Mouse (Mus musculus) lung, embryonic 14.5 days (tissue): ENCODE measurements at regions not wholly inside any gene's neighbourhood (a gene's known extent, or its start where the extent isn't known, plus 50 kb on each side); places are given as distances from the start of the nearest gene placed in this dataset.

Source experiments
- ATAC-seq: fragments of 200-750 bp; cut with Nextera tagmentation; 2 replicates; pipeline ENCODE4 v1.8.0; 2017; ENCODE audit warnings: mild to moderate bottlenecking, moderate TSS enrichment, moderate library complexity; ENCODE audit not compliant: insufficient read depth
- DNase-seq: peaks from one replicate; pipeline ENCODE4 v3.0.0-alpha.2; 2015
- H3K27ac ChIP-seq: fragments of 300-500 bp; sonication (generic); 2 replicates; pipeline ENCODE4 v1.5.1; 2014; ENCODE audit warnings: low read depth, mild to moderate bottlenecking, moderate library complexity
- H3K27me3 ChIP-seq: fragments of 300-500 bp; sonication (generic); 2 replicates; pipeline ENCODE4 v1.6.1; 2014; ENCODE audit warnings: low read length, control low read depth; ENCODE audit not compliant: insufficient read depth
- H3K36me3 ChIP-seq: fragments of 300-500 bp; sonication (generic); 2 replicates; pipeline ENCODE4 v1.6.1; 2014; ENCODE audit warnings: control low read depth; ENCODE audit not compliant: insufficient read depth
- H3K4me1 ChIP-seq: fragments of 300-500 bp; sonication (generic); 2 replicates; pipeline ENCODE4 v1.6.1; 2014; ENCODE audit warnings: antibody characterized with exemption, control low read depth; ENCODE audit not compliant: insufficient read depth
- H3K4me2 ChIP-seq: fragments of 300-500 bp; sonication (generic); 2 replicates; pipeline ENCODE4 v1.6.1; 2014; ENCODE audit warnings: mild to moderate bottlenecking
- H3K4me3 ChIP-seq: fragments of 300-500 bp; sonication (generic); 2 replicates; pipeline ENCODE4 v1.5.1; 2014; ENCODE audit warnings: low read depth, low read length
- H3K9ac ChIP-seq: fragments of 300-500 bp; sonication (generic); 2 replicates; pipeline ENCODE4 v1.6.1; 2014
- H3K9me3 ChIP-seq: fragments of 300-500 bp; sonication (generic); 2 replicates; pipeline ENCODE4 v1.6.1; 2016; ENCODE audit warnings: low read depth, low read length, control low read depth
- CTCF ChIP-seq: IDR thresholded peaks from 2 replicates; pipeline ENCODE4 v1.5.1; 2016; ENCODE audit warnings: antibody characterized with exemption, low read depth
- WGBS: fragments of 180-500 bp; shearing (Covaris S2); extraction: QIAGEN DNeasy Blood & Tissue Kit; methylation state at CpG from one replicate; pipeline ENCODE4 v1.1.7; 2014; 5-methylcytosine and 5-hydroxymethylcytosine counted together

GRCm38 (mm10) chr9:78856981-78857380 is 241.6 kb downstream of the Cd109 start:
- ATAC-seq (no peak), DNase-seq (peak; percentile 55)
- no peaks in the 10 kb centered on the region for H3K9me3 ChIP-seq
- no peaks in the 10 kb centered on the region for H3K4me1 ChIP-seq
- no peaks in the 10 kb centered on the region for H3K27me3 ChIP-seq
- no peak overlapping the region for H3K9ac ChIP-seq
- no peak overlapping the region for H3K27ac ChIP-seq
- no peaks in the 10 kb centered on the region for H3K36me3 ChIP-seq
- H3K4me3 ChIP-seq: no peak overlapping the region
- no peak overlapping the region for H3K4me2 ChIP-seq
- TF ChIP-seq CTCF: no peak
- WGBS: 72% methylated on average over 1 of the region's 1 CpGs

DNA sequence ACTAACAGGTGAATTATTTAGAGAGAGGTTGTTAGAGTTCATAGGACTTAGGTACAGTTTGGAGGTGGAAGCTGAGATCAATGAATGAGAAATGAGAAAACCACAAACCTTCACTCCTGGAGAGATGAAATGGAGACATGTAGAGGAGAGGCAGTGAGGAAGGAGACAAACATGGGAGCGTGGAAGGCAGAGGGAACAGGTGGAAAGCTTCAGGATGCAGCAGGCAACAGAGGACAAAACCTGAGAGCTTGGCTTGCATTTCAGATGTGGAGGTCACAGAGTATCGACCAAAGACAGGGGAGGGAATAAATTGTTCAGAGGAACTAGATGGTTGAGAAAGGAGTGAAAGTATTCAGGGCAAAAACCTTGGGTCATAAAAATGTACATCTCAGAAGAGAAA is 244.6 kb downstream of the Cd109 start:
- ATAC-seq (no peak), DNase-seq (no peak)
- H3K27ac ChIP-seq: no peak overlapping the region
- no peaks in the 10 kb centered on the region for H3K27me3 ChIP-seq
- no peak for TF ChIP-seq CTCF
- H3K4me3 ChIP-seq: no peak overlapping the region
- no peaks in the 10 kb centered on the region for H3K4me1 ChIP-seq
- no peak overlapping the region for H3K9ac ChIP-seq
- no peak overlapping the region for H3K4me2 ChIP-seq
- WGBS: 49% methylated on average over 2 of the region's 2 CpGs
- no peaks in the 10 kb centered on the region for H3K9me3 ChIP-seq
- H3K36me3 ChIP-seq: no peaks in the 10 kb centered on the region

DNA sequence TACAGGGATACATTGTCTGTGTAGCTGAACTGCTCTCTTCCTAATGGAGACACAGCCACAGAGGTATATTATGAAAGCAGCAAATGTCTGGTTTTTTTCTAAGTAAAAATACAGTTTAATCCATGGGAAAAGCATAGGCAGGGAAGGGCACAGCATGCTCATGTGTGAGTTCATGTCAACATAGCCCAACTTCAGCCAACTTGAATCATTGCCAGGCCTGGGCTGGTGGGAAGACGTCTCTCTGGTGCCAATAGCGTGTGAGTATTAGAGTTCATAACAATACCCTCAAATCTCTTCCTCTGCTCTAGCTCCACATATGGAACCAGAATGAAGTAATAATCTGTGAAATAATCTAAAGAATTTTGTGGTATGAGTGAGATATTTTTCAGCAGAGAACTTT is 257.2 kb downstream of the Cd109 start:
- H3K4me2 ChIP-seq: no peak overlapping the region
- no peaks in the 10 kb centered on the region for H3K27me3 ChIP-seq
- DNase-seq (peak; percentile 49), ATAC-seq (no peak)
- H3K9me3 ChIP-seq: no peaks in the 10 kb centered on the region
- no peak overlapping the region for H3K4me3 ChIP-seq
- no peak for TF ChIP-seq CTCF
- 39% methylated on average over 2 of the region's 2 CpGs for WGBS
- H3K36me3 ChIP-seq: no peaks in the 10 kb centered on the region
- no peak overlapping the region for H3K9ac ChIP-seq
- H3K27ac ChIP-seq: no peak overlapping the region
- H3K4me1 ChIP-seq: no peaks in the 10 kb centered on the region

DNA sequence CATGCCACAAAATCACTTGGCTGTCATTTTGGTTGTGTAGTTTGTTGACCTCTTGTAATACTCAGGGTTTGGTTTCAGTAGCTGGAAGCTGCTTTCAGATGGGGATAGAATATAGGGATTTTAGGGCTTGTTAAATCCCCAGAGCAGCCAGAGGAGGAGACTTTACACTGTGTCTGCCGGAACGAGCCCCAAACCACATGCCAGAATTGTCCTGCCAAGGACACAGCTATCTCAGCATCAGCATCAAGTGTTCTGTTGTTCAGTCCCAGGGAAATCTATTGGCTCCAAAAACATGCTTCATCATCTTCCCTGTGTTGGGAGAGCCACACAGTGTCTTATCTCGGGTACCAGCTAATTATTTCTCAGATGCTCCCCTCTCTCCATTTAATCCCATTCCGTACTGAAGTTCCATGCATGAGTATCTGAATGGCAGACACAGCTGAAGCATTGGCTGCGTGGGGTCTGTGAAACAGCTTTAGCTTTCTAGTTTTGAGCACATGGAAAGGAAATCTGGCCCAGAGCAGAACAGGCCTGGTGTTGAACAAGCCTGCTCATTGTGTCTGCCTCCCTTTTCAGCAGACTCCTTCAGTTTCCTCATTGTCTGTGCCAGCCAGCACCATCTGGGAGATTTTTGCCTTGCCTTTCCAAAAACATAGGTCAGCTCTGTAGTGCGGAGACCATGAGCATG is 264.8 kb downstream of the Cd109 start:
- Histone ChIP-seq H3K4me3 (no peak overlapping the region), H3K27me3 (no peaks in the 10 kb centered on the region), H3K9ac (no peak overlapping the region), H3K9me3 (no peaks in the 10 kb centered on the region), H3K4me1 (no peaks in the 10 kb centered on the region), H3K27ac (peak overlapping the region; percentile 14; the same call in 1 of the 2 replicates), H3K36me3 (no peaks in the 10 kb centered on the region), H3K4me2 (no peak overlapping the region)
- 44% methylated on average over 6 of the region's 6 CpGs for WGBS
- ATAC-seq: peak; percentile 52; the same call in 1 of the 2 replicates
- peak; percentile 29 for DNase-seq
- TF ChIP-seq CTCF: no peak

DNA sequence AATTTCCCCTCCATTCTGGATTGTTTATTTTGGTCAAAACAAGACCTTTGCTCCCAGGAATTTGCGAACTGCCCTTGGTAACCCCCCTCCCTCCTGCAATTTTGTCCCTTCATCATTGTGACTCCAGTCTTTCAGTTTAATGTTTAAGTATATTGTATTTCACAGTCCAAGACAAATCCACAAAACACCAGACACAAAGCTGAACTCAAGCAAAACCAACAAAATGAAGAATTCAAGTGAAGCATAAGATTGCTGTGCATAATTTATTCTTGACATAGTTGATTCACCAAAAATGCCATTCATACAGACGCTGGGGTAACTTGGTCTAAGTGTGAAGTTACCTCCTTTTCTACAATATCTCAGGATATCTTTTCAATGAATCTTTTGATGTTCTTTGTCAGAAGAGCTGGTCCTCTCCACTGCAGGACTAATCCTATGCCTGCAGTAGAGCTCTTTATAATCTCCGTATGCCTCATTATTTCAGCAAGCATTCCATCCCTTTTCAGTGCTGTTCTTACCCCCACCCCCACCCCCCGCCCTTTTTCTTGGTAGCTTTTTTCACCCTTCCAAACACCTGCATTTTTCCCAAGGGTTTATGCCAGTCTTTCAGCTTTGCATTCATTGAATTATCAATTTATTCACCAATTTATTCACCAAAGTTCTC is 265.4 kb downstream of the Cd109 start:
- 62% methylated on average over 4 of the region's 4 CpGs for WGBS
- Histone ChIP-seq H3K36me3 (no peaks in the 10 kb centered on the region), H3K27ac (peak overlapping the region; percentile 14; the same call in 1 of the 2 replicates), H3K4me1 (no peaks in the 10 kb centered on the region), H3K4me2 (no peak overlapping the region), H3K9ac (no peak overlapping the region), H3K9me3 (no peaks in the 10 kb centered on the region), H3K4me3 (no peak overlapping the region), H3K27me3 (no peaks in the 10 kb centered on the region)
- DNase-seq: no peak
- ATAC-seq: no peak
- no peak for TF ChIP-seq CTCF

DNA sequence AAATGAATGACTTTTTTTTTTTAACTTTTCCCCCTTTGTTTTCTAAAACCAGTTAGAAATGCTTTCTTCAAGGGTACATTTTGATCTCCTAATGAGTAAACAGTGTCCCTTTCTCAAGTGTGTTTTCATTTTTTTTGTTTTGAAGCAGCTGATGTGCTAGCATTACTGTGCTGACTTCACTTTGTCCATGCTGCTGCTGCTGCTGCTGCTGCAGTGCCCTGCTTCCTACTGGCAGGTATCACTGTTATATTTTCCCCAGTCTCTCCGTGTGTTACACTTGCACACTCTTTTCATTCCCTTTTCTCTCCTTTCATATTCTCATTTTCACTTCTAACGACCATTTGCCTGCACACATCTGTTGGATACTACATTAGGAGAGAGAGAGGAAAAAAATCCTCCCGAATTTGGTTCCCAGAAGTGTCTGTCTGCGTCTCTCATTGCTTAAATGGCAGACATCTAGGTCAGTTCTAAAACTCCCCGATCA is 266.0 kb downstream of the Cd109 start:
- DNase-seq: no peak
- no peaks in the 10 kb centered on the region for H3K27me3 ChIP-seq
- H3K4me3 ChIP-seq: no peak overlapping the region
- no peak overlapping the region for H3K27ac ChIP-seq
- H3K4me1 ChIP-seq: no peaks in the 10 kb centered on the region
- 71% methylated on average over 5 of the region's 5 CpGs for WGBS
- no peak overlapping the region for H3K4me2 ChIP-seq
- no peak for TF ChIP-seq CTCF
- no peak for ATAC-seq
- H3K9me3 ChIP-seq: no peaks in the 10 kb centered on the region
- no peak overlapping the region for H3K9ac ChIP-seq
- H3K36me3 ChIP-seq: no peaks in the 10 kb centered on the region

- Histone ChIP-seq H3K27me3 (no peaks in the 10 kb centered on the region), H3K4me3 (no peak overlapping the region), H3K9ac (no peak overlapping the region), H3K9me3 (no peaks in the 10 kb centered on the region), H3K4me2 (no peak overlapping the region), H3K27ac (no peak overlapping the region), H3K36me3 (no peaks in the 10 kb centered on the region), H3K4me1 (no peaks in the 10 kb centered on the region)
- WGBS: 63% methylated on average over 9 of the region's 9 CpGs
- DNase-seq: peak; percentile 11
- ATAC-seq: no peak
- no peak for TF ChIP-seq CTCF
Measured at GRCm38 (mm10) chr9:78903211-78903610, 287.9 kb downstream of the Cd109 start.
